Mouse (Mus musculus) heart, embryonic 16.5 days (tissue): ENCODE results near the gene Gm21677. TPM values are rescaled to one million over a fixed set of nuclear protein-coding genes. Genes with fewer than 3 reads are reported as not detected.
"Not testable (repeated sequence)": the region's sequence is repeated elsewhere in the genome, so short reads cannot be mapped to it uniquely, and the experiment has no call there.

Experiments used
- ATAC-seq: fragments of 200-750 bp; cut with Nextera tagmentation; replicated peaks from 2 replicates; pipeline ENCODE4 v1.8.0; 2017; ENCODE audit warnings: moderate number of reproducible peaks; ENCODE audit not compliant: insufficient read depth, low FRiP score; ENCODE audit errors: extremely low read depth
- H3K27ac ChIP-seq: fragments of 300-500 bp; sonication (generic); 2 replicates; pipeline ENCODE4 v1.5.1; 2014; ENCODE audit warnings: mild to moderate bottlenecking, low read length, control low read depth, moderate library complexity
- H3K27me3 ChIP-seq: fragments of 300-500 bp; sonication (generic); 2 replicates; pipeline ENCODE4 v1.6.1; 2014; ENCODE audit warnings: low read length, mixed read lengths; ENCODE audit not compliant: control insufficient read depth, insufficient read depth
- H3K36me3 ChIP-seq: fragments of 300-500 bp; sonication (generic); 2 replicates; pipeline ENCODE4 v1.6.1; 2014; ENCODE audit not compliant: control insufficient read depth, insufficient read depth
- H3K4me1 ChIP-seq: fragments of 300-500 bp; sonication (generic); 2 replicates; pipeline ENCODE4 v1.6.1; 2014; ENCODE audit warnings: low read length, mixed read lengths; ENCODE audit not compliant: control insufficient read depth, insufficient read depth
- H3K4me2 ChIP-seq: fragments of 300-500 bp; sonication (generic); 2 replicates; pipeline ENCODE4 v1.6.1; 2014; ENCODE audit warnings: low read depth, mild to moderate bottlenecking, control low read depth, low read length
- H3K4me3 ChIP-seq: fragments of 300-500 bp; sonication (generic); 2 replicates; pipeline ENCODE4 v1.5.1; 2014; ENCODE audit warnings: mild to moderate bottlenecking, control low read depth, low read length
- H3K9ac ChIP-seq: fragments of 300-500 bp; sonication (generic); 2 replicates; pipeline ENCODE4 v1.6.1; 2014; ENCODE audit warnings: low read length, control low read depth
- H3K9me3 ChIP-seq: fragments of 300-500 bp; sonication (generic); replicated peaks from 2 replicates; pipeline ENCODE4 v1.6.1; 2016; ENCODE audit warnings: low read length; ENCODE audit not compliant: control insufficient read depth
- WGBS: fragments of 180-500 bp; shearing (Covaris S2); extraction: QIAGEN DNeasy Blood & Tissue Kit; methylation state at CpG from one replicate; pipeline ENCODE4 v1.1.7; 2014; 5-methylcytosine and 5-hydroxymethylcytosine counted together
- polyA plus RNA-seq: library from polyadenylated mRNA; unstranded; fragments of >200 nt; fragmentation: Nextera tagmentation; extraction: Ambion mirVana; gene quantifications from 2 replicates; pipeline ENCODE4 v1.2.1, GENCODE M21; 2015

Gene Gm21677
- not detected in 2 replicates for polyA plus RNA-seq

DNA sequence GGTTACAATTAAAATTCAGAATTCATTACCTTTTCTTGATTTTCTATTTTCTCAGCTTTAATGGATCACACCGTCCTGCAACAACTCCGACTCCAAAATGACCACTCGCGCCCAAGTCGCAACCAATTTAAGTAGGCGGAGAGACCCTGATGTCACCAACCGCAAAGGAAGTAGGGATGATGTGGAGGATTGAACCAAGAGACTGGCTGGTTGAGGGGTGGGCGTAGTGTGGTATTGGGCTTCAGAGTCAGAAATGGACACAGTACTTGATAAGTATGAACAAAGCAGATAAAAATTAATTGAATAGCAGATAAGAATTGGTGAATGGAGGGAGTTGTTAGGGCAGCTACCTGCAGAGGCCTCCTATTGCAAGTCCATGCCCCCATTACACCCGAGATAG, at the start of gene Gm21677:
Gene Gm21677, minus strand, starts transcription at position 101 of the 400 bp plus-strand sequence.
- H3K4me3 ChIP-seq, H3K9me3 ChIP-seq, H3K36me3 ChIP-seq, H3K9ac ChIP-seq, H3K4me1 ChIP-seq, H3K27ac ChIP-seq, H3K27me3 ChIP-seq, H3K4me2 ChIP-seq, ATAC-seq: not testable (repeated sequence)
- WGBS = no CpG with 5 or more reads among the region's 9 CpGs

- not testable (repeated sequence) for H3K27me3 ChIP-seq, H3K4me3 ChIP-seq, H3K4me2 ChIP-seq, H3K36me3 ChIP-seq, H3K4me1 ChIP-seq, ATAC-seq, H3K9ac ChIP-seq, H3K9me3 ChIP-seq, H3K27ac ChIP-seq
- no CpG with 5 or more reads among the region's 9 CpGs for WGBS
Observed at GRCm38 (mm10) chrY:3345229-3345628, 39.0 kb upstream of the Gm21677 start, which contains the start of gene Gm21693. Gene Gm21693, minus strand, starts transcription at chrY:3345329.

- H3K4me1 ChIP-seq, H3K27me3 ChIP-seq, H3K27ac ChIP-seq, H3K9me3 ChIP-seq, H3K9ac ChIP-seq, ATAC-seq, H3K4me3 ChIP-seq, H3K36me3 ChIP-seq, H3K4me2 ChIP-seq: not testable (repeated sequence)
- 100% methylated on average over 1 of the region's 11 CpGs for WGBS
Observed at GRCm38 (mm10) chrY:3340661-3341060, 34.4 kb upstream of the Gm21677 start.

Other genes starting within 250 kb of the Gm21677 start
- not detected in 2 replicates for gene Gm21693, start 38.9 kb upstream of the Gm21677 start, polyA plus RNA-seq
- not detected in 2 replicates for gene Gm21704, start 103.7 kb upstream of the Gm21677 start, polyA plus RNA-seq
- gene Gm21708, start 103.7 kb upstream of the Gm21677 start, polyA plus RNA-seq = not detected in 2 replicates